Mouse (Mus musculus) cerebellum, postnatal 25 days (tissue): ENCODE data around the gene Sctr.

Experiments used
- DNase-seq, 2 experiments: peaks; one replicate each; pipeline ENCODE4 v3.0.0; 2021; ENCODE audit warnings: mixed read lengths in 2 of 2

Gene Sctr

DNA sequence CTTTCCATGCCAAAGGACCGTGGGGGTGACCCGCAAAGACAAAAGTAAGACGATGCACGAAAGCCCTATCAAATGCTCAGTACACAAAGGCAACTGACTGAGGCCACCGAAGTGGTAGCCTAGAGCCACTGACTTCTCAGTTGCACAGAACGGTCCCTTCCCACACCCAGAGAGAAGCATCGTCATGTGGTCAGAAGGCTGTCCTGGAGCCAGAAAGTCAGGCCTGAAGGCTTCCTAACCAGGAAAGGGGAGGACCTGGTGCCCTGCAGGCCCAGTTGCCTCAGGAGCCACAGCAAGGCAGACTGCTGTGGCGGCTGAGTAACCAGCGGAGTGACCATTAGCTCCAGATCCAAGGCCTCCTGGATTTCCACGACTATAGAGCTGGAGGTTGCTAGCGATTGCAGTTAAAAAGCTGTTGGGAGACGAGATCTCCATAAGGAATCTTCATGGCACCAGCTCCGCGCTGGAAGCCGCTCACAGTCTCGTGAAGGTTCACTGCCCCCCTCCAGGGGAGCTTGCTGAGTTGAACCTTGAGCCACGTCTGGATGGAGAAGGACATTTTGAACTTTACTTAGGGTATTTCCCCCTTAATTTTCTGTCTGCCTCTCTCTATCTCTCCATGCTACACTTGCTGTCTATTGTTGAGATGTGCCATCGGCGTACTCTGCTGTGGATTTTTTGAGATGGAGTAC, 103.2 kb downstream of the Sctr start:
- DNase-seq, result no peak

DNA sequence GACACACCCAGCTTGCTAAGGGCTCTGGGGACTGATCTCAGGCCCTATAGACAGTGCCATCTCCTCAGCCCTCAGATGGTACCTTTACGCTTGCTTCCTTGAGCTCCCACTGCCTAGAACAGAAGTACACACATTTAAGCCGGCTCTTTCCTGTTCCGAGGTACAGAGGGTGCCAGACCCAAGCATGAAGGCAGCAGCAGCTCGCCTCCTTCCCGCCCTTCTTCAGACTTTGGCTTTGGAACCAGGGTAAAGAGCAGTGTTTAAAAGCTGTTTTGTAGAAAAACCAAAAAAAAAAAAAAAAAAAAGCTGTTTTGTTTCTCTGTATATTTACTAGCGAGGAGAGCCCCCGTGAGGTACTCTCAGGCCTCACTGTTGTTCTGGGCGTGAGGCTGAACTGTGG, 105.1 kb downstream of the Sctr start:
- no peak for DNase-seq

DNA sequence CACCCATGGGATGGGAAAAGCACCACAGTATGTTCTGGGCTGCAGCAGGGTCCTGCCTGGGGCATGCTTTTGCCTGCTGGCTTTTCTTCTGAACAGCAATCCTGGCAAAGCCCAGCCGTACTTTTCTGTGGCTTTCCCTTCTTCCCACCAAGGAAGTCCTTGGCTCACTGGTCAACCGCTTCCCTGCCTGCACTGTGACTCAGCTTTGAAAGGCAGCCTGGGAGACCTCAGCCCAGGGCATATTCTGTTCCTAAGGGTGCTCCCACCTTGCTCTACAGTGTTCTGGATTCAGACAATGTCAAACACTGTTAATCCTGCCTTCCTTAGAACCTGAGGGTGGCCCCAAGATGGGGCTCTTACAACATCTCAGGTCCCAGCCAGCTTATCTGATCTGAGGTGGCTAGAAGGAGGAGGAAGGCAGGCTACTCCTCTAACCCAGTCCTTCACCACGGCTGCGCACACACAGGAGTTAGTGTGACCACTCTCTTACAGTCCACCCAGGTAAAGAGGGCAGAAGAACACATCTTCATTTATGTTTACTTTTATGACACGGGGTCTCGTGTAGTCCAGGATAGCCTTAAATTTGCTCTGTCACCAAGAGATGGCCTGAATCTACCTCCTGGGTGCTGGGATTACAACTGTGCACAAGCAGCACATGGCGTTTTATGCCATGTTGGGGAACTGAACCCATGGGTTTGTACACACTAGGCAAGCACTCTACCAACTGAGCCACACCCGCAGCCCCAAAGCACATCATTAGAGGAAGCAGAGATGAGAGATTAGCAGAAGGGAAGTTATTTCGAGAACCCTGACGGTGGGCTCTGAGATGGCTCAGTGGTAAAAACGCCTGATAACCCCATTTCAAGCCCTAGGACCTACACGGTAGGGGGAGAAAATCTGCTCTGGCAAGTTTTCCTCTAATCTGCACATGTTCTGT, 105.8 kb downstream of the Sctr start:
- DNase-seq, result no peak
